Mouse (Mus musculus) C2C12 (cell line): ENCODE results near the gene C1qtnf1. TPM values are rescaled to one million over a fixed set of nuclear protein-coding genes. Genes with fewer than 3 reads are reported as not detected.

Experiments
- H3K27me3 ChIP-seq: one replicate; pipeline ENCODE4 v1.6.1; 2011; ENCODE audit not compliant: control insufficient read depth, insufficient read depth, insufficient read length
- H3K36me3 ChIP-seq: one replicate; pipeline ENCODE4 v1.6.1; 2011; ENCODE audit not compliant: control insufficient read depth, insufficient read depth
- H3K4me3 ChIP-seq: one replicate; pipeline ENCODE4 v1.5.1; 2011; ENCODE audit warnings: mild to moderate bottlenecking, control low read depth; ENCODE audit not compliant: poor library complexity, insufficient read depth, severe bottlenecking
- H3K79me2 ChIP-seq: one replicate; pipeline ENCODE4 v1.6.1; 2011; ENCODE audit not compliant: control insufficient read depth, insufficient read depth
- H3K79me3 ChIP-seq: one replicate; pipeline ENCODE4 v1.6.1; 2011; ENCODE audit warnings: low read depth, control low read depth
- H3ac ChIP-seq: one replicate; pipeline ENCODE3; 2011; ENCODE audit warnings: low read depth; ENCODE audit not compliant: control insufficient read depth, insufficient read length
- CEBPB ChIP-seq: IDR thresholded peaks from one replicate; pipeline ENCODE4 v1.6.1; 2011; ENCODE audit warnings: low read depth, mild to moderate bottlenecking, control low read depth, moderate library complexity
- CTCF ChIP-seq: IDR thresholded peaks from one replicate; pipeline ENCODE4 v1.5.1; 2011; ENCODE audit not compliant: control insufficient read depth, insufficient read depth, insufficient read length
- FOSL1 ChIP-seq: IDR thresholded peaks from one replicate; pipeline ENCODE4 v1.8.0; 2011; ENCODE audit warnings: mild to moderate bottlenecking, low read length; ENCODE audit not compliant: poor library complexity, insufficient read depth, severe bottlenecking
- MAX ChIP-seq: IDR thresholded peaks from one replicate; pipeline ENCODE4 v1.6.1; 2011; ENCODE audit warnings: mild to moderate bottlenecking, control low read depth
- MYOD1 ChIP-seq: IDR thresholded peaks from one replicate; pipeline ENCODE4 v1.6.1; 2011; ENCODE audit warnings: low read depth; ENCODE audit not compliant: control insufficient read depth, insufficient read length
- MYOG ChIP-seq: IDR thresholded peaks from one replicate; pipeline ENCODE4 v1.6.1; 2011; ENCODE audit not compliant: control insufficient read depth, insufficient read length; ENCODE audit errors: extremely low read depth
- USF1 ChIP-seq: IDR thresholded peaks from one replicate; pipeline ENCODE4 v1.6.1; 2011; ENCODE audit warnings: low read depth, mild to moderate bottlenecking, control low read depth, moderate library complexity
- polyA plus RNA-seq: library from polyadenylated mRNA; unstranded; fragments of >200 nt; fragmentation: generic; extraction: Trizol; gene quantifications from one replicate; pipeline ENCODE4 v1.2.1, GENCODE M21; 2012; ENCODE audit warnings: missing spikeins

C1qtnf1 gene
- polyA plus RNA-seq, 1 experiment = 2.0 TPM

DNA sequence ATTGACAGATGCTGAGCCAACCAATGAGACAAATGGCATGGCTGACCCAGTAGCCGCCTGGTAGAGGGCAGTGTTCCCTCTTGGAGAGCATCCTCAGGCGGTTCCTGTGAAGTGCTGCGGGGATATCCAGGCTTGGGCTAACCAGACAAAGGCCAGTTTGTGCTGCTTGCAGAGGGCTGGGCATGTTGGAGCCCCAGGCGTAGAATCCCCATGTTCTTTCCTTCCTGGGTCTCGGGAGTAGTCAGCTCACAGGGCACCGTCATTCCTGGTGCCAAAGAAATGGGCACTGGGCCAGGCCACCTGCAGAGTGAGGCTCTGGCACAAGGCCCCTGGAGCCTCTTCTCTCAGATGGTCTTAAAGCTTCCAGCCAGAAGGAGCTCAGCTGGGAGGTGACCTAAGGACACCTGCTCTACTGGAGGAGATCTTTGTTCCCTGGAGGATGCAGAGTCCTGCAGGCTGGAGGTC is 8.5 kb downstream of the C1qtnf1 start:
- Histone ChIP-seq H3K4me3 (no peak overlapping the region), H3K36me3 (no peaks in the 10 kb centered on the region), H3K79me3 (no peaks in the 10 kb centered on the region), H3ac (no peak overlapping the region), H3K79me2 (no peaks in the 10 kb centered on the region), H3K27me3 (no peaks in the 10 kb centered on the region)
- TF ChIP-seq CTCF (no peak), FOSL1 (no peak), USF1 (no peak), CEBPB (no peak), MYOD1 (no peak), MAX (no peak), MYOG (no peak)

DNA sequence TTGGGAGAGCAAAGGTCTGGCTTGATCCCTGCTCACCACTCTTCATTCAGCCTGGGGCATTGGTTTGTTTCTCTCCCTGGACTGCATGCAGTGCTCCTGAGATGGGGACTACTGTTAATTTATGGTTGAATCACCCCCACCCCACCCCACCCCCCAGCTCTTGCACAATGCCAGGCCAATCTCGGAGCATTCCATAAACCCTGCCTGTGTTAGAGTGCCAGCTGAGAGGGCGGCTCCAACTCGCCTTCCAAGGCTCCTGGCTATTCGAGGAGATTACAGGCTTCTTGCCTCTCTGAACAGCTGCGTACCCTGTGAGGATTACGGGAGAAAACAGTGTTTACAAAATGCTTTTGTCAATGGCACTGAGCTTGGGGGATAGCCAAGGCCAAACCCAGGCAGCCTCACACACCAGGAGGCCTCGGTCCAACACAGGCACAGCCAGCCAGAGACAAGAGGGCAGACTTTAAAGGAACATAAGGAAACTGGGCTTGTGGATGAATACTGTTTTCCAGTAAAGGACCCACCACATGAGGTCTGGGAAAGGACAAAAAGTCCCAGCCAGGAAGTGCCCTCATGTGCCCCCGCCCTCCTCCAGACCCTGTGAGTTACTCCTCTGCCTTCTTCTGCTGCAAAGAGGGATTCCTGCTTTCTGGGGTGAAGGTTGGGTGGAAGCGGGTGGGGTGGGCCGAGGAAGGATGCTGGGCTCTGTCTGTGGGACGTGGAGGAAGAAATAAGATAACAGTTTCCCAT is 10.8 kb downstream of the C1qtnf1 start:
- H3K36me3 ChIP-seq = no peaks in the 10 kb centered on the region
- peaks cover 4% of the 10 kb centered on the region for H3K27me3 ChIP-seq
- H3ac ChIP-seq = peak overlapping the region; percentile 37
- no peaks in the 10 kb centered on the region for H3K79me3 ChIP-seq
- no peaks in the 10 kb centered on the region for H3K79me2 ChIP-seq
- H3K4me3 ChIP-seq = no peak overlapping the region
- TF ChIP-seq CEBPB (peak; percentile 87), MYOD1 (peak; percentile 62), USF1 (no peak)

DNA sequence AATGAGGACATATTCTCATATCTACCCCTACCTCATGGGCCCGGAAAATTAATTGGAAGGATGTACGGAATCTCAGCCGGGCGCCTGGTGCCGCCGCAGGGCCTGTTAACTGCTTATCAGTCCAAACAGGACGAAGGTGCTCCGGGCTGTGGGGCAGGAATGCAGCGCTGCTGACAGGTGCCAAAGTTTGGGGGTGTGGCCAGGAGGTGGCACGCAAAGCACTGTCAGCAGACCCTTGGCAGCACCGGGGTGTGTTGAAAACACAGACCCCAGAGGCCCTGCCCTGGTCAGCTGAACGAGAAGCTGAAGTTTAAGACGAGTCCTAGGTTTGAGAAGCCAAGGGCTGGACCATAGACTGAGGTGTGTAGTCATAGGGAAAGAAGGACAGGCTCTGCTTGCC is 14.7 kb downstream of the C1qtnf1 start:
- Histone ChIP-seq H3K36me3 (no peaks in the 10 kb centered on the region), H3K4me3 (no peak overlapping the region), H3K27me3 (peaks cover 17% of the 10 kb centered on the region), H3ac (no peak overlapping the region), H3K79me2 (no peaks in the 10 kb centered on the region), H3K79me3 (no peaks in the 10 kb centered on the region)
- TF ChIP-seq MAX (no peak), CEBPB (no peak), USF1 (no peak), MYOD1 (no peak), FOSL1 (no peak), CTCF (no peak), MYOG (no peak)

DNA sequence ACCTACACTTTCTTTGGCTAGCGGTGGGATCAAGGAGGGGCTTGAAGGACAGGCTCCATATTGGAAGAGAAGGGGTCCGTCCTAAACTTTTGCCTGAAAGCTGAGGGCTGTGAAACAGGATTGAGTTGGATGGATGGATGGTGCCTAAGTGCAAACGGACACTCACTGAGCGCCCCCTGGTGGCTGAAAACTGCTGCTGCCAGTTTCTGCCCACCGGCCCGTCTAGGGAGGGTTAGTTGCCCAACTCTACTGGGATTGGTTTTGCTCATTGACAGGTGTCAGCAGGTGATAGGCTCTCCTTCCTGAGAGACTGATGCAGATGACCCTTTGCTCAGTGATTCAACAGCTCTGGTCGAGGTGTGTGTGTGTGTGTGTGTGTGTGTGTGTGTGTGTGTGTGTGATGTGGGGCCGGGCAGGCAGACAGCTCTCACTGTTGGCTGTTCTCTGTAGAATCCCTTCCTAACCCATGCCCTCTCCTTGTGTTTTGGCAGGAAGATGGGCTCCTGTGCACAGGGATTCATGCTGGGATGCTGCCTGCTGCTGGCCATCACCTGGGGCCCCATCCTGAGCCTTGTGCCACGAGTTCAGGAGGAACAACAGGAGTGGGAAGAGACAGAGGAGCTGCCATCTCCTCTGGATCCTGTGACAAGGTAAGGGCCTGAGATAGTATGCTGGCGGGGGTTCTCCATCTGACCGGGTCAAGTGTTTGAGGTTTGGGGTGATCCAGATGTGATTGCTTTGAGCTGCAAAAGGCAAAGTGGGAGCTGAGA is 15.4 kb downstream of the C1qtnf1 start:
- H3K36me3 ChIP-seq = no peaks in the 10 kb centered on the region
- no peaks in the 10 kb centered on the region for H3K79me2 ChIP-seq
- H3K27me3 ChIP-seq = peaks cover 24% of the 10 kb centered on the region
- no peak for TF ChIP-seq MYOD1
- TF ChIP-seq CTCF = peak; percentile 39
- no peaks in the 10 kb centered on the region for H3K79me3 ChIP-seq
- no peak overlapping the region for H3K4me3 ChIP-seq
- no peak overlapping the region for H3ac ChIP-seq

DNA sequence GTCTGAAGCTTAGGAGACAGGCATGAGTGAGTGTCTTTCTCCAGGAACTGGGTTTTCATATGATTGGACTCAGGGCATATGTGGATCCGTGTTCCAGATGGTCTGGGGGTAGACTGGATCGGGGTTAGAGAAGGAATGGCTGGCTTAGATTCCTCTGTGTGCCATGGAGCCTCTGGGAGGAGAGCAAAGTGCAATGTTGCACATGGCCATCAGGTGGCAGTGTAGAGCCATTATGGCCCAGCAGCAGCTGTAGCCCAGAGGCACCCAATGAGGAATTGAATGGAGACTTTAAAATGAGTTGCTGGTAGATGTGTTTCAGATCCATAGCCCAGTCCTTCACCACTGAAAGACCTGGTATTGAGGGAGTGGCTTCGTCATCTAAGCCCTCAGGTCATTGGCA is 17.8 kb downstream of the C1qtnf1 start:
- TF ChIP-seq FOSL1 = no peak
- no peak for TF ChIP-seq CEBPB
- TF ChIP-seq MYOG = no peak
- peak; percentile 88 for TF ChIP-seq CTCF
- peak; percentile 56 for TF ChIP-seq MAX
- no peak for TF ChIP-seq MYOD1
- no peak for TF ChIP-seq USF1
- H3K36me3 ChIP-seq = no peaks in the 10 kb centered on the region
- no peak overlapping the region for H3K4me3 ChIP-seq
- H3K79me2 ChIP-seq = no peaks in the 10 kb centered on the region
- H3K79me3 ChIP-seq = no peaks in the 10 kb centered on the region
- peaks cover 48% of the 10 kb centered on the region for H3K27me3 ChIP-seq
- H3ac ChIP-seq = no peak overlapping the region

DNA sequence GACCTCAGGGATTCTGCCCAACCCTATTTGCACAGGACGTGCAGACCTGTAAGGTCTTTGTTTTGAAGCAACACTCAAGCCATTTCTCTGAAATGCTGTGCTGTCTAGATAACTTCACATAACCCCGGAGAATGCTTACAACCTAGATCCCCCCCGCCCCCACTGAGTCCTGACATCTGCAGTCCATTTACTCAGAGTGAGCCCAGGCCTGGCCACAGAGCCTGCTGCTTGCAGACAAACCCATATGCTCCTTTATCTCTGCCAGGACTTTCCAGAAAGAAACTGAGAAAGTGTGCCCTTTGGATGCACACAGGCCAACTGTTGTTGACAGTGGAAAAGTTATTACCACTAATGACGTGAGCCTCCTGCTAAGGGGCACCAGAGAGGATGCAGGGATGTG is 19.3 kb downstream of the C1qtnf1 start:
- Histone ChIP-seq H3ac (no peak overlapping the region), H3K27me3 (peaks cover 58% of the 10 kb centered on the region), H3K79me3 (no peaks in the 10 kb centered on the region), H3K36me3 (no peaks in the 10 kb centered on the region), H3K79me2 (no peaks in the 10 kb centered on the region), H3K4me3 (no peak overlapping the region)
- TF ChIP-seq USF1 (no peak), MAX (no peak), FOSL1 (no peak)
